Mouse (Mus musculus) NIH3T3 (cell line): Measurements from ENCODE around the gene Spata31d1a.
"Not testable (repeated sequence)": the region's sequence is repeated elsewhere in the genome, so short reads cannot be mapped to it uniquely, and the experiment has no call there.

Experiments used
- DNase-seq: peaks from one replicate; pipeline ENCODE4 v3.0.0-alpha.2; 2012; ENCODE audit warnings: low read depth

Spata31d1a gene

GRCm38 (mm10) chr13:59700137-59700536, 10.0 kb downstream of the Spata31d1a start:
- DNase-seq: not testable (repeated sequence)

GRCm38 (mm10) chr13:59699131-59699530, 11.0 kb downstream of the Spata31d1a start:
- DNase-seq: no peak

- DNase-seq: no peak
Observed at GRCm38 (mm10) chr13:59695781-59696180, 14.3 kb downstream of the Spata31d1a start.

DNA sequence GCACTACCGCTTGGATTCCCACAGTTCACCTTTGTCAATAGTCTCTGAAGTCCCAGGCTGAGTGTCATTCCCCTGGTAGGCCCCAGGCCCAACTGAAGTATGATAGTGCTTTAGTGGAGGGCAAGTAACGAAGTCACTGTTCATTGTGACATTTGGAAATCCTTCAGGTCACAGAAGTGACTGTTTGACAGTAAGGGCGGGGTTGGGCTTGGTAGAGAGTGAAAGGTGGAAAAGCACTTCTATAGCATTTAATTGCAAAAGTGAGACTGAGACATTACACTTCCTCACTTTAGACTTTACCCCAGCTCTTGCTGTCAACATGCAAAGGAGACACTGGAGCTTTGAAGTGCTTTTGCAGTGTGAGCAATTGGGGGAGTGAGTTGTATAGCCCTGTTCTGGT, 16.1 kb downstream of the Spata31d1a start, which contains the start of gene 4921517D22Rik:
4921517D22Rik (minus strand) TSS at position 101 of the 400 bp plus-strand sequence.
- no peak for DNase-seq

- no peak for DNase-seq
Observed at GRCm38 (mm10) chr13:59691478-59691877, 18.7 kb downstream of the Spata31d1a start.

DNA sequence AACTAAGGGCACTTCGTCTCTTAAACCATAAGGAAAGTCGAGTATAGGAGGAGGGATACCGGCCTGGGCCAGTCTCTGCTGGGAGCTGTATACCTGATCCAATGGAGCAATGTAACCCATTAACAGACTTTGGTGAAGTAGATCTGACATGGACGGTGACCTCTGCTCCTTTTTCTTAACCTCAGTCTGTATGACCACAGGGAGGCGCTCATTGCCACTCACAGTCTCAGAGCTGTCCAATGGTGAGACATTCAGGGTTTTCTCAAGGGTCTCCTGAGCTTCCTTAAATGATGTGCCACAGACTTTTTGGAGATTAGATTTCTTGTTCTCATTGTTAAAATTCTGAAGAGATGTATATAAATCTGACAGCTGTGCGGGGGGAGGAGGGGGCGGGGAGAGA, 19.6 kb downstream of the Spata31d1a start:
- no peak for DNase-seq

- DNase-seq: no peak
Observed at GRCm38 (mm10) chr13:59689843-59690242, 20.3 kb downstream of the Spata31d1a start.

GRCm38 (mm10) chr13:59689313-59689712, 20.8 kb downstream of the Spata31d1a start:
- no peak for DNase-seq

GRCm38 (mm10) chr13:59688338-59688770, 21.8 kb downstream of the Spata31d1a start:
- DNase-seq: no peak

DNA sequence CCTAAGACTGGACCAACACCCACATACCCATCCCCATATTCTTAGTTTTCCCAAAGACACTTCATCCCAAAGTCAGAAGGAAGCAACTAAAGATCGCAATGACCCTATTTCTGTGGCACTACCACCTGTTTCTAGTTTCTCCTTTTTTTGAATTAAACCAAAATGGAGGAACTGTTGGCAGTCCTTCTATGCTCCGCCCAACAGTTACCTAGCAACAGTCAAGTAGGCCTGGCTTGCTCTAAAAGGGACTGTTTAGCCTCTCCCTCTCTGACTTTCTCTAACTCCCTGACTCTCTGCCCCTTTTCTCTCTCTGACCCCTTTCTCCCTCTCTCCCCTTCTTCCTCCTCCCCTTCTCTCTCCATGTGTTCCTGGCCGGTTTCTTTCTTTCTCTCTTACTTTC, 24.9 kb downstream of the Spata31d1a start:
- DNase-seq: peak; percentile 15

- DNase-seq: peak; percentile 30
Observed at GRCm38 (mm10) chr13:59682629-59683028, 27.5 kb downstream of the Spata31d1a start.

- no peak for DNase-seq
Observed at GRCm38 (mm10) chr13:59679908-59680307, 30.2 kb downstream of the Spata31d1a start.

GRCm38 (mm10) chr13:59679306-59679705, 30.8 kb downstream of the Spata31d1a start:
- DNase-seq: no peak

- no peak for DNase-seq
Observed at GRCm38 (mm10) chr13:59676316-59677229, 33.6 kb downstream of the Spata31d1a start.

GRCm38 (mm10) chr13:59675151-59676011, 34.7 kb downstream of the Spata31d1a start, which contains the start of gene Golm1:
TSS of gene Golm1 (minus strand) at chr13:59675811.
- DNase-seq: peak; percentile 66

- DNase-seq: peak; percentile 17
Observed at GRCm38 (mm10) chr13:59674761-59675150, 35.4 kb downstream of the Spata31d1a start.

DNA sequence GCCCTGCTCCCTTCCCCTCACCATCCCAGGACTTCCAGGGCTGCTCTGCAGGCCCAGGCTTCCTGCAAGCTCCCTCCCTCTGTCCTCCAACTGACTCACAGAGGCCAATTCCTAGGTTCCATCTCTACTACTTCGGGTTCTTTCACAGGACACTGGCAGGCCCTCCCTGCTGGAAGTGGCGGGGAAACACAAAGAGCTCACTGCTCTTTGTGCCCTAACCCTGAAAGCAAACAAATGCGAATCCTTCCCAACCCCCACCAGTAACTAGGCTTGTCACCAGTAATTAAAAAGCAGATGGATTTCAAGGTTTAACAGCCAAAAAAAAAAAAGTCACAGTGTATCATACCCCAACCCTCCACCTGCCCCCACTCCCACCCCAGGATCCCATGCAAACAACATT, 35.9 kb downstream of the Spata31d1a start:
- peak; percentile 17 for DNase-seq

- DNase-seq: no peak
Observed at GRCm38 (mm10) chr13:59673597-59673996, 36.5 kb downstream of the Spata31d1a start.

GRCm38 (mm10) chr13:59672248-59672647, 37.9 kb downstream of the Spata31d1a start:
- no peak for DNase-seq

DNA sequence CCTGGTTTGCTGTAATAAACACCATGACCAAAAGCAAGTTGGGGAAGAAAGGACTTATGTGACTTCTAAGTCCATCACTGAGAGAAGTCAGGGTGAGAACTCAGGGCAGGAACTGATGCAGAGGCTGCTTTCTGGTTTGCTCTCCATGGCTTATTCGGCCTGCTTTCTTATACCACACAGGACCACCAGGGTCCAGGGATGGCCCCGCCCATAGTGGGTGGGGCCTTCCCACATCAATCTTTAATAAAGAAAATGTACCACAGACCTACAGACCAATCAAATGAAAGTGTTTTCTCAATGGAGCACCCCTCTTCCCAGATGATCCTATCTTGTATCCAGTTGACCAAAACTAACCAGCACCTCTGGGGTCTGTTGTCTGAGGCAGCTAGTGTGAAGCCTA, 38.6 kb downstream of the Spata31d1a start:
- no peak for DNase-seq

GRCm38 (mm10) chr13:59669946-59670345, 40.2 kb downstream of the Spata31d1a start:
- no peak for DNase-seq

- no peak for DNase-seq
Observed at GRCm38 (mm10) chr13:59668501-59669093, 41.5 kb downstream of the Spata31d1a start.
